Mouse (Mus musculus): ENCODE data around the gene Cela3a. TPM values are rescaled to one million over a fixed set of nuclear protein-coding genes. Genes with fewer than 3 reads are reported as not detected.

The Cela3a gene
- polyA plus RNA-seq, 1 experiment: not detected

- 86% methylated on average over 10 of the region's 10 CpGs for WGBS
- Histone ChIP-seq H3K4me1 (ENCODE audit: control insufficient read depth, insufficient read depth, low read length) (no peaks in the 10 kb centered on the region; the same call in 1 of the 2 replicates), H3K4me3 (replicated peaks; ENCODE audit: control insufficient read depth, low read depth, low read length) (no peak overlapping the region), H3K27ac (ENCODE audit: control insufficient read depth, insufficient read depth, low read depth, low read length, poor library complexity) (no peak overlapping the region)
- no peak for TF ChIP-seq CTCF (IDR thresholded peaks at IDR 0.05; ENCODE audit: control insufficient read depth, insufficient read depth, low read length)
- no peak for TF ChIP-seq POLR2A (IDR thresholded peaks at IDR 0.05; ENCODE audit: borderline replicate concordance, control insufficient read depth, low read depth, low read length)
Measured at GRCm38 (mm10) chr4:137449715-137450114, 40.1 kb upstream of the Cela3a start.

GRCm38 (mm10) chr4:137449132-137449531 lies 39.5 kb upstream of the Cela3a start:
- 68% methylated on average over 2 of the region's 2 CpGs for WGBS
- TF ChIP-seq POLR2A (IDR thresholded peaks at IDR 0.05; ENCODE audit: borderline replicate concordance, control insufficient read depth, low read depth, low read length): no peak
- TF ChIP-seq CTCF (IDR thresholded peaks at IDR 0.05; ENCODE audit: control insufficient read depth, insufficient read depth, low read length): no peak
- H3K4me3 ChIP-seq (replicated peaks; ENCODE audit: control insufficient read depth, low read depth, low read length): no peak overlapping the region
- H3K4me1 ChIP-seq (ENCODE audit: control insufficient read depth, insufficient read depth, low read length): no peaks in the 10 kb centered on the region; the same call in 1 of the 2 replicates
- H3K27ac ChIP-seq (ENCODE audit: control insufficient read depth, insufficient read depth, low read depth, low read length, poor library complexity): no peak overlapping the region

GRCm38 (mm10) chr4:137448641-137449040 lies 39.0 kb upstream of the Cela3a start:
- Histone ChIP-seq H3K4me3 (replicated peaks; ENCODE audit: control insufficient read depth, low read depth, low read length) (no peak overlapping the region), H3K27ac (ENCODE audit: control insufficient read depth, insufficient read depth, low read depth, low read length, poor library complexity) (no peak overlapping the region), H3K4me1 (ENCODE audit: control insufficient read depth, insufficient read depth, low read length) (no peaks in the 10 kb centered on the region; the same call in 1 of the 2 replicates)
- TF ChIP-seq CTCF (IDR thresholded peaks at IDR 0.05; ENCODE audit: control insufficient read depth, insufficient read depth, low read length): no peak
- no peak for TF ChIP-seq POLR2A (IDR thresholded peaks at IDR 0.05; ENCODE audit: borderline replicate concordance, control insufficient read depth, low read depth, low read length)
- 55% methylated on average over 2 of the region's 2 CpGs for WGBS

GRCm38 (mm10) chr4:137448197-137448596 lies 38.6 kb upstream of the Cela3a start:
- TF ChIP-seq CTCF (IDR thresholded peaks at IDR 0.05; ENCODE audit: control insufficient read depth, insufficient read depth, low read length) (no peak), POLR2A (IDR thresholded peaks at IDR 0.05; ENCODE audit: borderline replicate concordance, control insufficient read depth, low read depth, low read length) (no peak)
- WGBS: 46% methylated on average over 6 of the region's 6 CpGs
- H3K27ac ChIP-seq (ENCODE audit: control insufficient read depth, insufficient read depth, low read depth, low read length, poor library complexity): no peak overlapping the region

GRCm38 (mm10) chr4:137447363-137448196 lies 38.0 kb upstream of the Cela3a start:
- no peak overlapping the region for H3K27ac ChIP-seq (ENCODE audit: control insufficient read depth, insufficient read depth, low read depth, low read length, poor library complexity)
- H3K4me1 ChIP-seq (ENCODE audit: control insufficient read depth, insufficient read depth, low read length): no peaks in the 10 kb centered on the region; the same call in 1 of the 2 replicates
- H3K4me3 ChIP-seq (replicated peaks; ENCODE audit: control insufficient read depth, low read depth, low read length): no peak overlapping the region
- 42% methylated on average over 7 of the region's 7 CpGs for WGBS
- TF ChIP-seq POLR2A (IDR thresholded peaks at IDR 0.05; ENCODE audit: borderline replicate concordance, control insufficient read depth, low read depth, low read length) (no peak), CTCF (IDR thresholded peaks at IDR 0.05; ENCODE audit: control insufficient read depth, insufficient read depth, low read length) (no peak)

More at GRCm38 (mm10) chr4:137448197-137448596, 38.6 kb upstream of the Cela3a start:
- Histone ChIP-seq H3K4me3 (replicated peaks; ENCODE audit: control insufficient read depth, low read depth, low read length) (no peak overlapping the region), H3K4me1 (ENCODE audit: control insufficient read depth, insufficient read depth, low read length) (no peaks in the 10 kb centered on the region; the same call in 1 of the 2 replicates)

- TF ChIP-seq CTCF (IDR thresholded peaks at IDR 0.05; ENCODE audit: control insufficient read depth, insufficient read depth, low read length): no peak
- H3K4me3 ChIP-seq (replicated peaks; ENCODE audit: control insufficient read depth, low read depth, low read length): no peak overlapping the region
- 79% methylated on average over 4 of the region's 4 CpGs for WGBS
- H3K27ac ChIP-seq (ENCODE audit: control insufficient read depth, insufficient read depth, low read depth, low read length, poor library complexity): no peak overlapping the region
- no peaks in the 10 kb centered on the region; the same call in 1 of the 2 replicates for H3K4me1 ChIP-seq (ENCODE audit: control insufficient read depth, insufficient read depth, low read length)
Measured at GRCm38 (mm10) chr4:137445881-137446280, 36.3 kb upstream of the Cela3a start.

- no peak for TF ChIP-seq POLR2A (IDR thresholded peaks at IDR 0.05; ENCODE audit: borderline replicate concordance, control insufficient read depth, low read depth, low read length)
- TF ChIP-seq CTCF (IDR thresholded peaks at IDR 0.05; ENCODE audit: control insufficient read depth, insufficient read depth, low read length): peak; percentile 75
Measured at GRCm38 (mm10) chr4:137443625-137444024, 34.0 kb upstream of the Cela3a start.

GRCm38 (mm10) chr4:137441332-137441731 lies 31.7 kb upstream of the Cela3a start:
- Histone ChIP-seq H3K4me3 (replicated peaks; ENCODE audit: control insufficient read depth, low read depth, low read length) (no peak overlapping the region), H3K4me1 (ENCODE audit: control insufficient read depth, insufficient read depth, low read length) (no peaks in the 10 kb centered on the region; the same call in 1 of the 2 replicates), H3K27ac (ENCODE audit: control insufficient read depth, insufficient read depth, low read depth, low read length, poor library complexity) (no peak overlapping the region)
- 94% methylated on average over 4 of the region's 4 CpGs for WGBS
- TF ChIP-seq CTCF (IDR thresholded peaks at IDR 0.05; ENCODE audit: control insufficient read depth, insufficient read depth, low read length) (no peak), POLR2A (IDR thresholded peaks at IDR 0.05; ENCODE audit: borderline replicate concordance, control insufficient read depth, low read depth, low read length) (no peak)

More at GRCm38 (mm10) chr4:137443625-137444024, 34.0 kb upstream of the Cela3a start:
- 42% methylated on average over 5 of the region's 5 CpGs for WGBS
- Histone ChIP-seq H3K4me1 (ENCODE audit: control insufficient read depth, insufficient read depth, low read length) (no peaks in the 10 kb centered on the region; the same call in 1 of the 2 replicates), H3K4me3 (replicated peaks; ENCODE audit: control insufficient read depth, low read depth, low read length) (no peak overlapping the region), H3K27ac (ENCODE audit: control insufficient read depth, insufficient read depth, low read depth, low read length, poor library complexity) (no peak overlapping the region)

Data from bone marrow, adult 2 months (tissue).